ENCODE assay signal across 24 mouse cellular contexts in genomic region chr4:63553789-63554576, GRCm38 (mm10). TPM values are rescaled to one million over a fixed set of nuclear protein-coding genes. Genes with fewer than 3 reads are reported as not detected.
DNase-seq lines count a peak whose midpoint lies in the region; ATAC-seq and TF ChIP-seq lines count a peak whose summit lies in the region.
"Had no signal": no experiment of that assay in that cellular context is flagged by ENCODE, and none has a peak within 500 bp of the region (broad histone marks: within the 10 kb centered on the region; RNA-seq: fewer than 3 reads in every experiment).

No protein-coding gene starts in this region.

- H3K9ac ChIP-seq in hindbrain, embryonic 11.5 days (ENCODE audit: low read depth, low read length) = no peak overlapping the region
- H3K9ac ChIP-seq in hindbrain, embryonic 14.5 days = no peak overlapping the region
- H3K9ac ChIP-seq in midbrain, postnatal 0 days (replicated peaks; ENCODE audit: low read length, poor library complexity, severe bottlenecking) = no peak overlapping the region

- H3K27ac ChIP-seq in hindbrain, embryonic 11.5 days (ENCODE audit: low read depth, low read length) = no peak overlapping the region
- no peak overlapping the region for H3K27ac ChIP-seq in hindbrain, embryonic 14.5 days
- peak overlapping the region; percentile 58; the same call in 1 of the 2 replicates for H3K27ac ChIP-seq in midbrain, embryonic 10.5 days (replicated peaks)
- H3K27ac ChIP-seq in midbrain, postnatal 0 days (ENCODE audit: low read depth, low read length) = no peak overlapping the region
- H3K27ac ChIP-seq: hindbrain, postnatal 0 days had no signal

- no peak overlapping the region for H3K4me2 ChIP-seq in hindbrain, embryonic 11.5 days (replicated peaks; ENCODE audit: low read depth, low read length)
- no peak overlapping the region for H3K4me2 ChIP-seq in hindbrain, embryonic 14.5 days (replicated peaks)
- no peak overlapping the region for H3K4me2 ChIP-seq in midbrain, postnatal 0 days (ENCODE audit: low read depth, low read length, poor library complexity, severe bottlenecking)

- peak; percentile 27 for DNase-seq in hindbrain, embryonic 11.5 days (ENCODE audit: low spot score)
- DNase-seq in hindbrain, embryonic 14.5 days (ENCODE audit: low spot score) = no peak
- DNase-seq in midbrain, embryonic 10.5 days (ENCODE audit: low spot score) = no peak
- no peak for DNase-seq in midbrain, postnatal 0 days (ENCODE audit: low spot score)
- DNase-seq in layer of hippocampus, postnatal 10 days (ENCODE audit: low spot score in 2 of 2) = no peak
- no peak for DNase-seq in left cerebral cortex, postnatal 4 days
- DNase-seq: adrenal gland, postnatal 14 days; cerebellum, adult 18-20 months; cerebellum, postnatal 36 days; heart, postnatal 10 days; kidney, adult 2 months; kidney, postnatal 25 days; right cerebral cortex, adult 18-20 months; thymus, postnatal 4 days had no signal

- peaks cover 16% of the 10 kb centered on the region for H3K36me3 ChIP-seq in hindbrain, embryonic 11.5 days (ENCODE audit: control insufficient read depth, insufficient read depth, low read length)
- H3K36me3 ChIP-seq in hindbrain, embryonic 14.5 days (replicated peaks; ENCODE audit: control insufficient read depth, insufficient read depth) = peaks cover 52% of the 10 kb centered on the region
- H3K36me3 ChIP-seq in midbrain, embryonic 10.5 days = peaks cover 47% of the 10 kb centered on the region
- peaks cover 24% of the 10 kb centered on the region for H3K36me3 ChIP-seq in midbrain, postnatal 0 days (ENCODE audit: insufficient read depth, low read length)

- no peak overlapping the region for H3K4me3 ChIP-seq in hindbrain, embryonic 11.5 days (ENCODE audit: low read depth, low read length)
- H3K4me3 ChIP-seq in hindbrain, embryonic 14.5 days (replicated peaks; ENCODE audit: low read length) = no peak overlapping the region
- no peak overlapping the region for H3K4me3 ChIP-seq in midbrain, embryonic 10.5 days
- no peak overlapping the region for H3K4me3 ChIP-seq in midbrain, postnatal 0 days (ENCODE audit: low read depth, low read length)
- H3K4me3 ChIP-seq: megakaryocyte, embryonic 14.5 days had no signal

- no peak for TF ChIP-seq CTCF in midbrain, postnatal 0 days (IDR thresholded peaks at IDR 0.05)

- H3K27me3 ChIP-seq in hindbrain, embryonic 11.5 days (ENCODE audit: control insufficient read depth, insufficient read depth, low read length) = 0 out of 2 replicates have a peak, but pooled peaks cover 2% of the 10 kb centered on the region
- no peaks in the 10 kb centered on the region; the same call in 1 of the 2 replicates for H3K27me3 ChIP-seq in hindbrain, embryonic 14.5 days (ENCODE audit: control insufficient read depth, insufficient read depth, low read length)
- peaks cover 3% of the 10 kb centered on the region; the same call in 1 of the 2 replicates for H3K27me3 ChIP-seq in midbrain, embryonic 10.5 days (ENCODE audit: low read depth, poor library complexity, severe bottlenecking)
- no peaks in the 10 kb centered on the region for H3K27me3 ChIP-seq in midbrain, postnatal 0 days (ENCODE audit: insufficient read depth, low read length)
- H3K27me3 ChIP-seq: CH12.LX; megakaryocyte, embryonic 14.5 days had no signal

- intact Hi-C loops in left cerebral cortex, postnatal 4 days (cut with DNase I) = no loop called here

- H3K9me3 ChIP-seq in hindbrain, embryonic 11.5 days (ENCODE audit: control insufficient read depth, low read length) = no peaks in the 10 kb centered on the region
- H3K9me3 ChIP-seq in hindbrain, embryonic 14.5 days (ENCODE audit: control insufficient read depth, low read length) = no peaks in the 10 kb centered on the region
- H3K9me3 ChIP-seq in midbrain, embryonic 10.5 days (replicated peaks) = no peaks in the 10 kb centered on the region
- H3K9me3 ChIP-seq in midbrain, postnatal 0 days (ENCODE audit: low read length) = no peaks in the 10 kb centered on the region
- H3K9me3 ChIP-seq: megakaryocyte, embryonic 14.5 days had no signal

- WGBS in hindbrain, embryonic 11.5 days = 29% methylated on average over 4 of the region's 4 CpGs
- WGBS in hindbrain, embryonic 14.5 days = 14% methylated on average over 4 of the region's 4 CpGs
- 46% methylated on average over 4 of the region's 4 CpGs for WGBS in midbrain, embryonic 10.5 days
- whole genome bisulfite sequencing in midbrain, postnatal 0 days = 35% methylated on average over 4 of the region's 4 CpGs

- no peaks in the 10 kb centered on the region for H3K4me1 ChIP-seq in hindbrain, embryonic 11.5 days (replicated peaks; ENCODE audit: control insufficient read depth, insufficient read depth, low read length)
- H3K4me1 ChIP-seq in hindbrain, embryonic 14.5 days (replicated peaks; ENCODE audit: control insufficient read depth, insufficient read depth, low read length) = peaks cover 6% of the 10 kb centered on the region; the same call in 1 of the 2 replicates
- peaks cover 59% of the 10 kb centered on the region for H3K4me1 ChIP-seq in midbrain, embryonic 10.5 days
- H3K4me1 ChIP-seq in midbrain, postnatal 0 days (ENCODE audit: insufficient read depth, low read length) = no peaks in the 10 kb centered on the region

- ATAC-seq in hindbrain, embryonic 11.5 days (ENCODE audit: low FRiP score) = no peak
- ATAC-seq in hindbrain, embryonic 14.5 days (ENCODE audit: low FRiP score) = no peak
- ATAC-seq in midbrain, postnatal 0 days (ENCODE audit: low FRiP score) = no peak
- peak; percentile 78 for ATAC-seq in granulocyte monocyte progenitor cell, adult 5-6 weeks (replicated peaks; ENCODE audit: poor library complexity, severe bottlenecking)
- peak; percentile 31; the same call in 1 of the 2 replicates for ATAC-seq in neutrophil, adult 5-6 weeks (ENCODE audit: extremely low read depth, insufficient number of reproducible peaks, low FRiP score, poor library complexity, severe bottlenecking)
- ATAC-seq: hindbrain, postnatal 0 days had no signal

RNA-seq across cellular contexts. Expression of gene Tmem268, which starts 4.6 kb away (rescaled TPM):
- 4.7 and 4.8 TPM in 2 replicates for polyA plus RNA-seq in hindbrain, embryonic 11.5 days (2014; fragmentation: Nextera tagmentation; extraction: Ambion mirVana)
- polyA plus RNA-seq in hindbrain, embryonic 14.5 days (2014; fragmentation: Nextera tagmentation; extraction: Ambion mirVana) = 4.5 and 4.8 TPM in 2 replicates
- polyA plus RNA-seq in midbrain, embryonic 10.5 days (2016; fragmentation: Nextera tagmentation; extraction: Ambion mirVana) = 9.7 and 10.0 TPM in 2 replicates
- total RNA-seq in midbrain, postnatal 0 days (2014; rRNA removed) = 3.2 and 4.8 TPM in 2 replicates
- polyA plus RNA-seq in midbrain, postnatal 0 days (2015; fragmentation: Nextera tagmentation; extraction: Ambion mirVana) = 4.7 and 5.0 TPM in 2 replicates
- 6.5 and 6.6 TPM in 2 replicates for total RNA-seq in granulocyte monocyte progenitor cell, adult 5-6 weeks (2014; fragmentation: Nextera tagmentation)
- 14.6 and 16.7 TPM in 2 replicates for total RNA-seq in granulocyte monocyte progenitor cell, adult 5-6 weeks (2017)
- 23.6 and 25.5 TPM in 2 replicates for total RNA-seq in neutrophil, adult 5-6 weeks (2017)
- 1 to 10 TPM; 6.8 to 7.0 TPM for total RNA-seq in layer of hippocampus, postnatal 10 days (2021)
- total RNA-seq in left cerebral cortex, postnatal 4 days (2021) = 1 to 10 TPM; 3.9 to 4.4 TPM

RNA-seq across cellular contexts. Expression of gene Atp6v1g1, which starts 9.4 kb away (rescaled TPM):
- 424 and 428 TPM in 2 replicates for polyA plus RNA-seq in hindbrain, embryonic 11.5 days (2014; fragmentation: Nextera tagmentation; extraction: Ambion mirVana)
- 409 and 428 TPM in 2 replicates for polyA plus RNA-seq in hindbrain, embryonic 14.5 days (2014; fragmentation: Nextera tagmentation; extraction: Ambion mirVana)
- polyA plus RNA-seq in midbrain, embryonic 10.5 days (2016; fragmentation: Nextera tagmentation; extraction: Ambion mirVana) = 290 and 319 TPM in 2 replicates
- 142 and 202 TPM in 2 replicates for total RNA-seq in midbrain, postnatal 0 days (2014; rRNA removed)
- polyA plus RNA-seq in midbrain, postnatal 0 days (2015; fragmentation: Nextera tagmentation; extraction: Ambion mirVana) = 356 and 357 TPM in 2 replicates
- 97.1 and 115 TPM in 2 replicates for total RNA-seq in granulocyte monocyte progenitor cell, adult 5-6 weeks (2014; fragmentation: Nextera tagmentation)
- total RNA-seq in granulocyte monocyte progenitor cell, adult 5-6 weeks (2017) = 72.3 and 98.9 TPM in 2 replicates
- 150 and 174 TPM in 2 replicates for total RNA-seq in neutrophil, adult 5-6 weeks (2017)
- total RNA-seq in layer of hippocampus, postnatal 10 days (2021) = 100 to 1,000 TPM; 131 to 135 TPM
- 100 to 1,000 TPM; 142 to 154 TPM for total RNA-seq in left cerebral cortex, postnatal 4 days (2021)

RNA-seq across cellular contexts. Expression of gene Gm11213, which starts 51.1 kb away (rescaled TPM):
- polyA plus RNA-seq in hindbrain, embryonic 11.5 days (2014; fragmentation: Nextera tagmentation; extraction: Ambion mirVana) = not detected in 2 replicates
- polyA plus RNA-seq in hindbrain, embryonic 14.5 days (2014; fragmentation: Nextera tagmentation; extraction: Ambion mirVana) = not detected in 2 replicates
- polyA plus RNA-seq in midbrain, embryonic 10.5 days (2016; fragmentation: Nextera tagmentation; extraction: Ambion mirVana) = not detected in 2 replicates
- not detected in 2 replicates for total RNA-seq in midbrain, postnatal 0 days (2014; rRNA removed)
- not detected in 2 replicates for polyA plus RNA-seq in midbrain, postnatal 0 days (2015; fragmentation: Nextera tagmentation; extraction: Ambion mirVana)
- not detected in 2 replicates for total RNA-seq in granulocyte monocyte progenitor cell, adult 5-6 weeks (2014; fragmentation: Nextera tagmentation)
- not detected in 2 replicates for total RNA-seq in granulocyte monocyte progenitor cell, adult 5-6 weeks (2017)
- not detected in 2 replicates for total RNA-seq in neutrophil, adult 5-6 weeks (2017)
- not detected for total RNA-seq in layer of hippocampus, postnatal 10 days (2021)
- not detected for total RNA-seq in left cerebral cortex, postnatal 4 days (2021)
- total RNA-seq: adrenal gland, postnatal 14 days; CH12.LX; gastrocnemius, adult 8-10 months; heart, postnatal 10 days; hindbrain, postnatal 0 days; left cerebral cortex, postnatal 10 days had no signal
- polyA plus RNA-seq: embryonic facial prominence, embryonic 14.5 days; hindbrain, postnatal 0 days; kidney, adult 2 months; limb, embryonic 14.5 days; small intestine, adult 2 months had no signal

RNA-seq across cellular contexts. Expression of gene Whrn, which starts 58.2 kb away (rescaled TPM):
- polyA plus RNA-seq in hindbrain, embryonic 11.5 days (2014; fragmentation: Nextera tagmentation; extraction: Ambion mirVana) = 5.9 and 6.6 TPM in 2 replicates
- polyA plus RNA-seq in hindbrain, embryonic 14.5 days (2014; fragmentation: Nextera tagmentation; extraction: Ambion mirVana) = 5.8 and 8.0 TPM in 2 replicates
- polyA plus RNA-seq in midbrain, embryonic 10.5 days (2016; fragmentation: Nextera tagmentation; extraction: Ambion mirVana) = 8.6 and 8.8 TPM in 2 replicates
- 14.5 and 20.1 TPM in 2 replicates for total RNA-seq in midbrain, postnatal 0 days (2014; rRNA removed)
- polyA plus RNA-seq in midbrain, postnatal 0 days (2015; fragmentation: Nextera tagmentation; extraction: Ambion mirVana) = 2.4 and 3.5 TPM in 2 replicates
- total RNA-seq in granulocyte monocyte progenitor cell, adult 5-6 weeks (2014; fragmentation: Nextera tagmentation) = 1.9 and 3.4 TPM in 2 replicates
- total RNA-seq in granulocyte monocyte progenitor cell, adult 5-6 weeks (2017) = 0.90 and 1.7 TPM in 2 replicates
- total RNA-seq in neutrophil, adult 5-6 weeks (2017) = 13.3 and 21.5 TPM in 2 replicates
- total RNA-seq in layer of hippocampus, postnatal 10 days (2021) = 10 to 100 TPM; 23.8 to 29.4 TPM
- total RNA-seq in left cerebral cortex, postnatal 4 days (2021) = 10 to 100 TPM; 24.9 to 28.6 TPM

Comparison
In these comparisons a context has a peak if more than half of its experiments do, and no peak if none do; other contexts are left out.
1. ATAC-seq: peak in granulocyte monocyte progenitor cell, adult 5-6 weeks (single experiment) and neutrophil, adult 5-6 weeks (single experiment); none in hindbrain, embryonic 11.5 days (single experiment), hindbrain, embryonic 14.5 days (single experiment) and midbrain, postnatal 0 days (single experiment).